Mouse (Mus musculus) lung, postnatal 25 days (tissue): ENCODE measurements at regions not wholly inside any gene's neighbourhood (a gene's known extent, or its start where the extent isn't known, plus 50 kb on each side); places are given as distances from the start of the nearest gene placed in this dataset.
A peak's percentile ranks its signal among the peaks of the same experiment; 100 is the strongest.

Source experiments
- DNase-seq: peaks from one replicate; pipeline ENCODE4 v3.0.0; 2022; ENCODE audit warnings: low spot score

DNA sequence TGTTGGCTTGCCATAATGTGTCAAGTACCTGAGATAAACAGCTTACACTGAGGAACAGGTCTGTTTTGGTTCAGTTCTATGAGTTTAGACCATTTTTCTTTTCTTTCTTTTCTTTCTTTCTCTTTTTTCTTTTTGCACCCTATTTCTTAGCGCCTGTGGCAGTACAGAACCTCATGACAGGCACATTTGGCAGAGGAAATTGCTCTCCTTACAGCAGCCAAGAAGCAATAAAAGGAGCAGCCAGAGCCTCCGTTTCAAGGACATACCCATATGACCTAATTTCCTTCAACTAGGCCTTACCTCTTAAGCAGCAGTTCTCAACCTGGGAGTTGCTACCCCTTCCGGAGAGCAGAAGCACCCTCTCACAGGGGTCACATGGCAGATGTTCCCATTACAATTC lies 173.9 kb upstream of the Clec14a start:
- DNase-seq: no peak

DNA sequence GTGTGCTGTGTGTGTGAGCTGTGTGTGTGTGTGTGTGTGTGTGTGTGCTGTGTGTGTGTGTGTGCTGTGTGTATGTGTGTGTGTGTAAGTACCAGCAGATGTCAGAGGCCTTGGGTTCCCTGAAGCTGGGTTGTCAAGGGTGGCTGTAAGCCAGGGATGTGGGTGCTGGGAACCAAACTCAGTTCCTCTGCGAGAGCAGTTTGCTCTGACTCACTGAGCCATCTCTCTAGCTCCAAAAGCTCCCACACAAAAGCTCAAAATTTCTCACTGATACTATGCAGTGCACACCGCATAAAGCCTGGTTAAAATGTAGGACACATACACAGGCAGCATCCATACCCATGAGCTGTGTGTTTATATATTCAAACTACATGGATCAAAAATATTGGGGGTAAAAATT lies 172.9 kb upstream of the Clec14a start:
- no peak for DNase-seq

DNA sequence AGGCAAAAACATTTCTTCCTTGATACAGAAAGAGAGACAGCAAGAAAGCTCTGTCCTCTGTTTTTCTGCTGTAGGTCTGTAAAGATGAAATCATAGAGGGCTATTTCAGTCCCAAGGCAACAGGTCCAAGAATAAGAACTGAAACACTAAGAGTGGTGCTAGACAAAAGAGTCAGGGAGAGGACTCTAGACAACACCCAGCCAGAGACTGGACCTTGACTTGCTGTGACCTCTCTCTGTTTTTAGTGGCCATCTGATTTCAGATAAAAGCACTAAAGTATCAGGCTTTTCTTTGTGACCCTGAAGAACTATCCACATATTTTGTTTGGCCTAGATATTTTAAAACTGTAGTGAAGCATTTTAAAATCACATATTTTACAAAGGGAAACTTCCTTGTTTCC lies 171.6 kb upstream of the Clec14a start:
- DNase-seq: no peak

DNA sequence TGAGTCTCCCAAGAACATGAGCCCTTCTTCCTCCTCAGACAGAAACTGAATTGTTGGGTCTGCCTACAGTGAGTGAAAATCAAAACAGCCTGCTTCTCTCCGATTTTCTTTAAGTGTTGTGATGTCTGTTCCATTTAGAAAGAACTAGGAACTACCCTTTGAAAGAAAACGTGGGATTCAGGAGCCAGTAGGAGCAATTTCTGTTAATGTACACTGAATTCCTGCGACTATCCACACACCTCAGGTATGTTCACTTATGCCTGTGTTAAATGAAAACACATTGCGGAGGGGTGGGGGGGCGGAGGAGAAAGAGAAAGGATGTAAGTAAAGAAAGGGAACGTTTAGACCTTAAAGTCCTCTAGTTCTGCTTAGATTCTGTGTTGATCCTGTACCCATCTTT lies 167.9 kb upstream of the Clec14a start:
- no peak for DNase-seq

DNA sequence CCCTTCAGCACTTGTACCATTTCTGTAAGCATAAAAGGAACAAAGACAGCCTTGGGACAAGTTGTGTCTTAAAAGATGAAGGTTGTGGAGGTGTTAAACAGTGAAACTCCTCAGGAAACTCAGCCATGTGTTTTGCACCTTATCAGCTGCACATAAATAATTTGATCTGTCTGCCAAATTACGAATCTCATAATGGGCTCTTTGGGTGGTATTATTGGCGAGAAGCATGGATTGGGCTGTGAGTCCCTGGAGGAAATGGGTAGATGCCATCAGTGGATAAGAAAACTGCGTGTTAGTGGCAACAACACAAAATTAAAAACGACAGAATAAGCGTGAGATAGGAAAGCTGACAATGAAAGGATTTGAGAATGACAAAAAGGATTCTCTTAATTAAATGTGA lies 165.4 kb upstream of the Clec14a start:
- DNase-seq: no peak

DNA sequence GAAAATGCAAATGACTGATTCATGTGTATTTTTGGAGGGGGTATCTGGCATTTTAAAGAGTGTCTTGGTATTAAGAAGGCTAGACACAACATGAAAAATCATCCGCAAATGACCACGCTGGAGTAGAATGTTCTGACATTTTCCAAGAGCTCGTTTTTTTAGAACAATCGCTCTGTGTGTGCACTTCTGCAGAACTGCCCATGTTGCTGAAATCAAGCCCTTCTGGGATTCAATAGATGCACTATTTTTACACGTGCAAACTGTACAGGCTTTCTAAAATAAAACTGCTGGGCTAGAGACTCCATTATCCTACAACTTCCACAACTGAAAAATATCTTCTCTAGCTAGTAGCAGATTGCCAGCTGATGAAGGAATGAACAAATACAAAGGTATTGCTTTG lies 160.8 kb upstream of the Clec14a start:
- no peak for DNase-seq

DNA sequence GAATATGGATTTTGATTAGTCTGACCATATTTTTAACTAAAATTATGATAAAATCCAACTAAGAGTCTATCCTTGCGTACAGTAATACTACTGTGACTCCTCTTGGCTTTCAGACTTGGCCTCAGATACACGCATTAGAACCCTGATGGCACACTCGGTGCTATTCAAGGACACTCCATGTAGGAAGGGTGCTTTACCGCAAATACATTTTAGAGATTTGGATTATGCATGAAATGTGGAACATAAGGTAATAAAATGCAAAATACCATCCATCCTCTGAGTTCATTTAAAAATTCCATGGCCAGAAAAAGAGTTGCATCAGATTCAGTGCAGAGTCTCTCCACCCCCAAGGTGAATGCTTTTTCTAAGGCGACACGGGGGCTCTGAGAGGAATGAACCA lies 157.7 kb upstream of the Clec14a start:
- no peak for DNase-seq

DNA sequence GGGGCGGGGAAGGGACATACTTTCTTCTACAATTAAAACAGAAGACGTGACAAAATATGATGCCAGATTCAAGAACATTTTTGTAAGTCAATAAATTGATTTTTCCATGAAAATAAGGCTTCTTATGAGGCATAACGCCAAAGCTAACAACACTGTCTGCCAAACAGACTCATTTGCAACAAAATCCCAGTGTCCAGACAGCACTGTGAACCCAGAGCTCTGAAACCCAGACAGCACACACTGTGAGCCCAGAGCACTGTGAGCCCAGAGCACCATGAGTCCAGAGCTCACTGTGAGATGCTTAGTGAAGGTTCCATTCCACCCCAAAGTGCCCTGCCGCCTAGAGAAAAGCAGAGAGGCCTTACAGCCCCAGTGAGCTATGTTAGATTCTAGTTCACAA lies 156.9 kb upstream of the Clec14a start:
- no peak for DNase-seq

DNA sequence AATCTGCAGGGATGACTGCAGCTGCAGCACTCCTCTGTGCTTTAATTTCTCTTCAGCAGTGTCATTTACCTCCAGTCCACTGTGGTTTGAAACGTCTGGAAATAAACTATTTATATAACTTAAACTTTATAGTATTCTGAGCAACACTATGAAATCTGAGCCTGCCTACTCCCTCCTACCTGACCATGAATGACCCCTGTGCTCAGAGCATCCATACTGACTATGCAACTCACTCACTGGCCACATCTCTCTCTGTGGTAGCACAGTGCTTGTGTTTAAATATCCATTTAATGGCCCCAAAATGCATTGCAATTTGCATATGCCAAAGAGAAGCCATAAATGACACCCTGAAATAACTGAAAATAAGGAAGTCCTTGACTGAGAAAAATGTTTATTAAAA lies 154.5 kb upstream of the Clec14a start:
- no peak for DNase-seq

DNA sequence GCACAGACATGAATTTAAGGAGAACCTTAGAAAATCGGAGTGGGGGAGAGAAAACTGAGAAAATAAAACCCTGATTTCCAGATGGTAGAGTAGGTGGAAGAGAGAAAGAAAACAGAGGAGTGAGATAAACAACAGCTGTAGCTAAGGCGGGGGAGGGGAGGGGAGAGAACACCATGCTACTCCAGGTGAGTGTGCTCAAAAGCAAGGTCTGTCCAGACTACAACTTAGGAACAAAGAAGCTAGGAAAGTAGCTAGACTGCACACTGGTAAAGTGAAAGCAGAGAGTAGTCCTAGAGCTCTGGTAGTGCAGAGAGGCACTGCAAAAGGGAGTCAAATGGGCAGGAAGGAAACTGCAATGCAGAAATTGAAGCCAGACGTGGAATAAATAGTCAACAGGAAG lies 132.8 kb upstream of the Clec14a start:
- no peak for DNase-seq

DNA sequence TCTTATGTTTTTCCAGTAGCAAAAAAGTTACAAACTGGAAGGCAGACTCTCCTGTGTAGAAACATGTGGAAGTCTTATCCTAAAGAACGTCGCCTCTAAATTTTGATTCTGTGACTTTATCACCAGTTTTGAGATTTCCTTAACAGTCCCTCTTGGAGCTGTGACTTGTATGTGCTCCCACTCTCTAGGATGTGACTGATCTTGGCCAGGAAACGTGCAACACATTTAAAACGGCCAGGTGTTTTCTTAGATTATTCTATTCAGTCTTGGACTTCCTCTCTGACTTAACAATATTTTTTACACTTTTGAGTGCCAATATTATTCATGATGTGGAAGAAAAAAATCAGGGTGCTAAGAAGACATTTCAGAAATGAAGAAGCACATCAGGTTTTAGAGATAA lies 91.2 kb upstream of the Clec14a start:
- DNase-seq: no peak

DNA sequence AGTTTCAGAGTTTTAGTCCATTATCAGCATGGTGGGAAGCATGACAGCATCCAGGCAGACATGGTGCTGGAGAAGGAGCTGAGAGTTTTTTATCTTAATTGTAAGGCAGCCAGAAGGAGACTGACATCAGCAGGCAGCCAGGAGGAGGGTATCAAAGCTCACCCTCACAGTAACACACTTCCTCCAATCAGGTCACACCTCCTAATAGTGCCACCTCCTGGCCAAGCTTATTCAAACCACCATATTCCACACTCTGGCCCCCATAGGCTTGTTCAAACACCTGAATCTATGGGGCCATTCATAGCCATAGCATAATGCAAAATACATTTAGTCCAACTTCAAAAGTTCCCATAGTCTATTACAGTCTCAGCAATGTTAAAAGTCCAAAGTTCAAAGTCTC lies 65.1 kb upstream of the Clec14a start:
- DNase-seq: peak; percentile 31

DNA sequence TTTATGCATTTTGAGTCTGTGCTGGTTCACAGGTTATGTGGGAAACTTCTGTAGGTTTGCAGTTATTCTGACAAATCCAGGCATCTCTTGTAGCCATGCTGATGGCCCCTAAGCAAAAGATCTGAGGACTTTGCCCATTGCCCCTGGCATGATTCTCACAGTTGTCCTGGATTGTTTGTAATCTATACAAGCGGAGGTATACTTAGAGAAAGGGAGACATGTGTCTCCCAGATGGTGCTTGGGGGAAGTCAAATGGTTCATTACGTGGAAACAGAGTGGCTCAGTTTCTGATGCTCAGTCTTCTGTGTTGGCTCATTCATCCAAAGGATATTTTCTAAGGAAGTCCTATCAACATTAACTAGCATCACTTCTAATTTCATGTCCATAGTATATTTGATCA lies 60.8 kb upstream of the Clec14a start:
- no peak for DNase-seq

DNA sequence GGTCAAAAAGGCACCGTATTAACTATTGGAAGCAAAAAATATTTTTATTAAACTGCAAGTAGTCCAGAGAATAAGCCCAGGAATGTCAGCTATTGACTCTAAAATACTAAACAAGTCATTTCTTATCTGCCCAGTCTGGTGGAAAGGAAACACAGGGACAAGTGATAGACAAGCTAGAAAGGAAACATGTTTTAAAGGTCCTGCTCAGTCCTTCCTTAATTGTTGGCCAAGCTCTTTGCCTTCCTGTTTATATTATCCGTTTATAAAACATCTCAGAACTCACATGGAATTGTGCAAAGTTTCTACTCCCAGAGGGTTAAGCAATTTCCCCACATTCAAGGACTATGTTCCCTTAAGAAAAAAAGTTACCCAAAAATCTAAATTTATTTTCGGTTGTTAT lies 54.9 kb upstream of the Clec14a start:
- DNase-seq: peak; percentile 42
